Mouse (Mus musculus): ENCODE data around the gene Cyp8b1. TPM values are rescaled to one million over a fixed set of nuclear protein-coding genes. Genes with fewer than 3 reads are reported as not detected.
A peak's percentile ranks its signal among the peaks of the same experiment; 100 is the strongest.

Cyp8b1 gene
- polyA plus RNA-seq, 1 experiment from 2014 or later: not detected

DNA sequence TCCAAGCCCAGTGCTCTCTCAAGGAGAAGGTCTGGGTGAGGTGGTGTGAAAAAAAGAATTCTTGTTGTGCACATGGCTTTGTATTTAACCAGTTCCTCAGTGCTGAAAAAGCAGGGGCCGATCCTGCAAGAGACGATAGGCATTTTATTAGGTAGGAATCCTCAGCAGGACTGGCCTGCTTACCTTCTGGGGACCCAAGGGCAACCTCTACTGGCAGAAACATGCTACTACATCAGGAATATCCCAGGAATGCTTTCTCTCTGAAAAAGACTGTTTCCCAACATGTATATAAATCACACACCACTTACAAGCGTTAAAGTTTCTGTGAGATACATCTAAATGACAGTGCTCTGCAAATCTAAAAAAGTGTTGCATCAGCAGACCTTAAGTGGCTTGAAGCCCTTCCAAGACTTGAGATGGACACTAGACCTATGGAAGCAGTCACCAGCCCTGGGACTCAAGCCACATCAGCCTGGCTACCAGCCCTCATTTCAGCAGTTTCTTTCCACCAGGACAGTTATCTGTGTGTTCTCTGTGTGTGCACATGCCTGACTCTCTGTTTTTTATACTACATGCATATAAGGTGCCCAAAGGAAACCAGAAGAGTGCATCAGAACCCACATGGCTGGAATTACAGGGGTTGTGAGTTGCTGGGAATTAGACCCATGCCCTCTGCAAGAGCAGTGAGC is 38.9 kb downstream of the Cyp8b1 start:
- no peak overlapping the region for H3K27ac ChIP-seq
- H3K27me3 ChIP-seq (replicated peaks): no peaks in the 10 kb centered on the region
- H3K4me3 ChIP-seq (replicated peaks): no peak overlapping the region
- no peaks in the 10 kb centered on the region for H3K4me1 ChIP-seq (replicated peaks)
- 8% methylated on average over 3 of the region's 3 CpGs for WGBS
- no peaks in the 10 kb centered on the region for H3K36me3 ChIP-seq
- H3K4me2 ChIP-seq (replicated peaks): no peak overlapping the region
- no peaks in the 10 kb centered on the region for H3K9me3 ChIP-seq
- H3K9ac ChIP-seq: no peak overlapping the region
- no peak for ATAC-seq

- H3K4me2 ChIP-seq (replicated peaks): no peak overlapping the region
- H3K36me3 ChIP-seq: no peaks in the 10 kb centered on the region
- H3K27me3 ChIP-seq (replicated peaks): no peaks in the 10 kb centered on the region
- peaks cover 5% of the 10 kb centered on the region for H3K4me1 ChIP-seq (replicated peaks)
- no peak overlapping the region for H3K4me3 ChIP-seq (replicated peaks)
- H3K9ac ChIP-seq: no peak overlapping the region
- no peak for ATAC-seq
- no peaks in the 10 kb centered on the region for H3K9me3 ChIP-seq
- H3K27ac ChIP-seq: no peak overlapping the region
These were observed 42.5 kb downstream of the Cyp8b1 start for GRCm38 (mm10) chr9:121873578-121873977.

GRCm38 (mm10) chr9:121872062-121872683 is 43.9 kb downstream of the Cyp8b1 start:
- peaks cover 5% of the 10 kb centered on the region for H3K4me1 ChIP-seq (replicated peaks)
- no peak overlapping the region for H3K9ac ChIP-seq
- H3K4me2 ChIP-seq (replicated peaks): no peak overlapping the region
- no peaks in the 10 kb centered on the region for H3K36me3 ChIP-seq
- no peaks in the 10 kb centered on the region for H3K9me3 ChIP-seq
- peak; percentile 37; the same call in 1 of the 2 replicates for ATAC-seq
- H3K27ac ChIP-seq: no peak overlapping the region
- H3K27me3 ChIP-seq (replicated peaks): no peaks in the 10 kb centered on the region
- no peak overlapping the region for H3K4me3 ChIP-seq (replicated peaks)
- WGBS: 84% methylated on average over 2 of the region's 2 CpGs

DNA sequence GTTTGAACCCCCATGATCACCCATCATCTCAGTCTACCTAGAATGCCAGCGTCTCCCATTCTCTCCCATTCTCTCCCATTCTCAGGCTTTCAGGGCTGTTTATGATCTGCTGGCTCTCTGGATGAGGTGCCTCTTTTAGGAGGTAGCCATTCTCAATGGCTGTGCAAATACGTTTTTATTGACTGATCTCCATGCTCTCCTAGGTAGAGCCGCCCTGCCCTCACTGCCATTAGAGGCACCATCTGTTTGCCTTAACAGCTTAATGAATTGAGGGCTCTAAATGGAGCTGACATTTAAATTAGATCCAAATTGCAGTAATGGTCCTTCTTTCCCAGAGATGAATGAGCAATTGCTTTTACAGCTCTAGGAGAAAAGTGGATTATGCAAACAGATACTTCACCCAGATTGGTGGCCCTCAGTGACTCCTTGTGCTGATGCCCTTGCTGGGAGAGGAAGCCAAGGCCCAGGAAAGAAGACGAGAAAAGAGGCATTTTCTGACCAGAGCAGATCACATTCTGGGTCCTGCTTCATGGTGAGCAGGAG is 46.1 kb downstream of the Cyp8b1 start:
- no peak overlapping the region for H3K4me2 ChIP-seq (replicated peaks)
- H3K36me3 ChIP-seq: no peaks in the 10 kb centered on the region
- no peak overlapping the region for H3K9ac ChIP-seq
- H3K4me3 ChIP-seq (replicated peaks): no peak overlapping the region
- H3K4me1 ChIP-seq (replicated peaks): peaks cover 9% of the 10 kb centered on the region
- no peaks in the 10 kb centered on the region for H3K9me3 ChIP-seq
- peak; percentile 24; the same call in 1 of the 2 replicates for ATAC-seq
- no peaks in the 10 kb centered on the region for H3K27me3 ChIP-seq (replicated peaks)
- no peak overlapping the region for H3K27ac ChIP-seq
- WGBS: 39% methylated on average over 4 of the region's 4 CpGs

- no peak for ATAC-seq
- Histone ChIP-seq H3K4me1 (replicated peaks) (peaks cover 9% of the 10 kb centered on the region), H3K4me3 (replicated peaks) (no peak overlapping the region), H3K36me3 (no peaks in the 10 kb centered on the region), H3K9ac (no peak overlapping the region), H3K27ac (no peak overlapping the region), H3K4me2 (replicated peaks) (no peak overlapping the region), H3K27me3 (replicated peaks) (no peaks in the 10 kb centered on the region), H3K9me3 (no peaks in the 10 kb centered on the region)
- WGBS: 82% methylated on average over 5 of the region's 5 CpGs
These were observed 46.7 kb downstream of the Cyp8b1 start for GRCm38 (mm10) chr9:121869432-121869831.

GRCm38 (mm10) chr9:121868236-121868635 is 47.9 kb downstream of the Cyp8b1 start:
- no peaks in the 10 kb centered on the region for H3K9me3 ChIP-seq
- no peaks in the 10 kb centered on the region for H3K36me3 ChIP-seq
- H3K9ac ChIP-seq: no peak overlapping the region
- H3K4me2 ChIP-seq (replicated peaks): no peak overlapping the region
- H3K27me3 ChIP-seq (replicated peaks): no peaks in the 10 kb centered on the region
- H3K4me3 ChIP-seq (replicated peaks): no peak overlapping the region
- 0 out of 2 replicates have a peak overlapping the region, but pooled peaks have one; percentile 1 for H3K27ac ChIP-seq
- 0 out of 2 replicates have a peak, but pooled peaks have one; percentile 29 for ATAC-seq
- WGBS: 50% methylated on average over 6 of the region's 6 CpGs
- H3K4me1 ChIP-seq (replicated peaks): peaks cover 9% of the 10 kb centered on the region

GRCm38 (mm10) chr9:121867632-121868031 is 48.5 kb downstream of the Cyp8b1 start:
- no peak overlapping the region for H3K4me3 ChIP-seq (replicated peaks)
- H3K9ac ChIP-seq: no peak overlapping the region
- 52% methylated on average over 6 of the region's 6 CpGs for WGBS
- peak; percentile 46 for ATAC-seq
- no peaks in the 10 kb centered on the region for H3K27me3 ChIP-seq (replicated peaks)
- H3K36me3 ChIP-seq: no peaks in the 10 kb centered on the region
- H3K4me2 ChIP-seq (replicated peaks): no peak overlapping the region
- H3K27ac ChIP-seq: peak overlapping the region; percentile 60
- H3K4me1 ChIP-seq (replicated peaks): peaks cover 9% of the 10 kb centered on the region
- H3K9me3 ChIP-seq: no peaks in the 10 kb centered on the region

DNA sequence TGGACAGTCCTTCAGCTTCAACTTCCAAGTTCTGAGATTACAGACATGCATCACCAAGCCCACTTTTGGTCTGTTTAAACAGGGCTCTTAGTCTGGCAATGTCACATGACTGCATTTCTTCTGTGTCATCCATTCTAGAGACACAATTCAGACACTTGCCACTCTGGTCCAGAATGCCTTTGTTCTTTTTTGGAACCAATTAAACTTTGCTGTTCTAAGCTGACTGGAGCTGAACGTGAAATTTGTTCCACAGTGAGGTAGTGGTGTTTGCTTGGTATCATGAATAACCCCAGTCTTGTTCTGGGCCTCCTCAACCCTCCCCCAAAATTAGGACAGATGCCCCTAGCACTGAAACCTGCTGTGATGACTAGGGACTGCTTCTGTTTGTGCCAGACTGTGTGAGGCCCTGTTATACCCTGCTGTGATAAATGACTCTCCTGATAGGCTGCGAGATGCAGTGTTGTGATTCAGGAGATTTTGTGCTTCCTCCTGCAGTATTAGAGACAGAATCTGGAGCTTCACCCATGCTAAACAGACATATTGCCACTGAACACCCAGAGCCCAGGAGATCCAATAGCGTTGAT is 50.6 kb downstream of the Cyp8b1 start:
- Histone ChIP-seq H3K4me3 (replicated peaks) (no peak overlapping the region), H3K9ac (no peak overlapping the region), H3K27me3 (replicated peaks) (no peaks in the 10 kb centered on the region), H3K4me1 (replicated peaks) (peaks cover 5% of the 10 kb centered on the region), H3K27ac (peak overlapping the region; percentile 13; the same call in 1 of the 2 replicates), H3K36me3 (no peaks in the 10 kb centered on the region), H3K4me2 (replicated peaks) (no peak overlapping the region), H3K9me3 (no peaks in the 10 kb centered on the region)
- WGBS: 35% methylated on average over 3 of the region's 3 CpGs
- ATAC-seq: no peak

DNA sequence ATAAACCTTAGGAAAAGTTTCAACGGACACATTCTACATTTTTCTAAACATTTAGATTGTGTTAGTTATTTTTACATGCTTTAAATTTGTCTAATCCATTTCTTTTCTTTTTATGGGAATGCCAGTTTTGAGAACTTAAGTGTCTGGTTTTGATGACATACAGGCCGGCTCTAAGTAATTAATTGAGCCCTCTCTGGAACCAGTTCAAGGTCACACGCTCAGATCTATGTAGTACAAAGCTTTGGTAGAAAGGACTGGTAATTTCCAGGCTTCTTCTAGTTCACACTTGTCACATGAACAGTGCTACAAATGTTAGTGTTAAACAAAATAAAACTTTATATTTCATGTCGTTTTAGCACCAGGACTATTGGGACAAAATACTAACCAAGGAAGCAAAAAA is 51.3 kb downstream of the Cyp8b1 start:
- Histone ChIP-seq H3K9me3 (no peaks in the 10 kb centered on the region), H3K4me3 (replicated peaks) (no peak overlapping the region), H3K27me3 (replicated peaks) (no peaks in the 10 kb centered on the region), H3K36me3 (no peaks in the 10 kb centered on the region), H3K4me2 (replicated peaks) (no peak overlapping the region), H3K9ac (no peak overlapping the region), H3K4me1 (replicated peaks) (peaks cover 4% of the 10 kb centered on the region), H3K27ac (no peak overlapping the region)
- WGBS: 40% methylated on average over 4 of the region's 4 CpGs
- ATAC-seq: no peak

Other genes with a start within 250 kb of the Cyp8b1 start
- gene Sec22c, start 210.8 kb downstream of the Cyp8b1 start, polyA plus RNA-seq (2015; fragmentation: Nextera tagmentation; extraction: Ambion mirVana): 14.5 and 14.7 TPM in 2 replicates
- 141 and 147 TPM in 2 replicates for gene Ss18l2, start 206.0 kb downstream of the Cyp8b1 start, polyA plus RNA-seq (2015; fragmentation: Nextera tagmentation; extraction: Ambion mirVana)
- gene Nktr, start 197.1 kb downstream of the Cyp8b1 start, polyA plus RNA-seq (2015; fragmentation: Nextera tagmentation; extraction: Ambion mirVana): 57.9 and 62.6 TPM in 2 replicates
- gene Zfp651, start 157.0 kb downstream of the Cyp8b1 start, polyA plus RNA-seq (2015; fragmentation: Nextera tagmentation; extraction: Ambion mirVana): 13.0 and 14.0 TPM in 2 replicates
- 0.29 and 0.39 TPM in 2 replicates for gene Klhl40, start 138.7 kb downstream of the Cyp8b1 start, polyA plus RNA-seq (2015; fragmentation: Nextera tagmentation; extraction: Ambion mirVana)
- 1.1 and 1.5 TPM in 2 replicates for gene Hhatl, start 123.8 kb downstream of the Cyp8b1 start, polyA plus RNA-seq (2015; fragmentation: Nextera tagmentation; extraction: Ambion mirVana)
- gene Ccdc13, start 76.8 kb downstream of the Cyp8b1 start, polyA plus RNA-seq (2015; fragmentation: Nextera tagmentation; extraction: Ambion mirVana): 1.1 and 1.3 TPM in 2 replicates
- gene Higd1a, start 57.9 kb downstream of the Cyp8b1 start, polyA plus RNA-seq (2015; fragmentation: Nextera tagmentation; extraction: Ambion mirVana): 169 and 174 TPM in 2 replicates
- gene Ackr2, start 17.9 kb downstream of the Cyp8b1 start, polyA plus RNA-seq (2015; fragmentation: Nextera tagmentation; extraction: Ambion mirVana): 0.46 and 0.80 TPM in 2 replicates
- gene Fam198a, start 34.7 kb upstream of the Cyp8b1 start, polyA plus RNA-seq (2015; fragmentation: Nextera tagmentation; extraction: Ambion mirVana): 3.1 and 4.6 TPM in 2 replicates
- gene Pomgnt2, start 80.8 kb upstream of the Cyp8b1 start, polyA plus RNA-seq (2015; fragmentation: Nextera tagmentation; extraction: Ambion mirVana): 12.9 and 15.9 TPM in 2 replicates
- gene Snrk, start 201.0 kb upstream of the Cyp8b1 start, polyA plus RNA-seq (2015; fragmentation: Nextera tagmentation; extraction: Ambion mirVana): 46.1 and 49.4 TPM in 2 replicates

Data from intestine, embryonic 15.5 days (tissue).